Mouse (Mus musculus): ENCODE measurements around the gene Cnga3. TPM values are rescaled to one million over a fixed set of nuclear protein-coding genes. Genes with fewer than 3 reads are reported as not detected.

Gene Cnga3
- total RNA-seq (2014; fragmentation: Nextera tagmentation) (not detected in 2 replicates), total RNA-seq (2017) (not detected in 2 replicates)

DNA sequence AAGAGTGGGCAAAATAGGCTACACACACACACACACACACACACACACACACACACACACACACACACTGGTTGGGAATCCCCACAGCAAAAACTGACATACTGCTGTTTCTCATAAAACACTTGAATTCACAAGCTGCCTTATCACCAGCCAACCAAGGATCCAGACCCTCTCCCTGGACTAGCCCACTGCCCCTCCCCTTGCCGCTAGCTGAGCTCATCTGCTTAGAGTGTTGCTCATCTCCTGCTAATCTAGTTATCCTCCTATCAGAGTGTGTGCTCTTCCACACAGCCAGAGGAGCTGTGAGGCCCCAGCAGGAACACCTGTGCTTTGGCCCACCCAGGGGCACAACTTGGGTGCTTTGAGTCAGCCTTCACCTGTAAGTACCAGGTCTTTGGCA, at the start of gene Cnga3:
Gene Cnga3 (plus strand): TSS at position 291 of the 400 bp plus-strand sequence.
- ATAC-seq (replicated peaks; ENCODE audit: poor library complexity, severe bottlenecking), result no peak

DNA sequence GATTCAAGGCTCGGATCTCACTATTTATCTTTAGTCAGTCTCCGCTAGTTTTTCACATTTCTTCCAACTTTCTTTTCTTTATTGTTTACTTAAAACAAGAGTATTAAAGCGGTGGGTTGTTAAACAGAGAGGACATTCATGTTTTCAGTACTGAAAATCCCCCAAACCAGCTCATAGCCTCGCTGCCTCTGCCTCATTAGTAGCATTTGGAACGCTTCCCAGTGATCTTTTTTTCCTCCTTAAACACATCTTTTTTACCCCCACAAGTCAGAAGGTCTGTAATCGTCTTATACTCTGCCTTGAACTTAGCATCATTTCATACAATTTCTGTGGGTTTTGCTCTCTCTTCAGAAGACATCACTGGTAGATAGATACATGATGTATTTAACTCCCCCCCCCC, 48.2 kb upstream of the Cnga3 start:
- ATAC-seq (replicated peaks; ENCODE audit: poor library complexity, severe bottlenecking), result no peak

DNA sequence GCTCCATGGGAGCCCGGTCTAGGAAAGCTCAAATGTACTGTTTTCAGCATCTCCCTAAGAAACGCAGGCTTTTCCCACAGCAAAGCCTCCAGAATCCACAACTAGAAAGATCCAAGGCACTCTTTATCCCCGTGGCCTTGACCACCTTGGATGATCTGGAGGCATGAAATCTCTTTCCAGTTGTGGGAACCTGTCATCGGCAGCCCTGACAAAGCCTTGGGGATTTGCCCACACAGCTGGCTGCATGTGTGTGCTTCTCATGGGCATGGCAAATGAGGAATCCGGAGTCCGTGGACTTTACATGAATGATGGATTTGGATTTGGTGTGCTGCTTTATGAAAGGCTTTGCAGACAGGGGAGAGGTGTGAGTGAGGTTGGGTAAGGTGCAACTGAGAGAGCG, 46.3 kb upstream of the Cnga3 start:
- no peak for ATAC-seq (replicated peaks; ENCODE audit: poor library complexity, severe bottlenecking)

DNA sequence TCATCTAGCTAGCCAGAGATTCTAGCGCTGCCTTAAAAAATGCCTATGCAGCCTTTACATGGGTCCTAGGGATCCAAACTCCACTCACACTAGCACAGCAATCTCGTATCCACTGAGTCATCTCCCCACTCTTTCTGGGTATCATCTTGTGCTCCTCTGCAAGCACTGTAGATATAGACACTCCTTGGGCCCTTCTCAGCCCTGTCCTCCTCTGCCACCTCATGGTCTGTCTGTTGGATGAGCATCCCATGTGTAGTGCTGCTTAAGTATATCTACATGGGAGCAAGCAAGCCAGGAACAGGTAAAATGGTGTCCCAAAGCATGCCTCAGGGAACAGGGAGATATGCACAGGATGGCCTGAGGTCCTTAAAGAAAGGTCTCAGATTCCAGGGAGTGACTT, 36.4 kb upstream of the Cnga3 start:
- ATAC-seq (replicated peaks; ENCODE audit: poor library complexity, severe bottlenecking), result no peak

DNA sequence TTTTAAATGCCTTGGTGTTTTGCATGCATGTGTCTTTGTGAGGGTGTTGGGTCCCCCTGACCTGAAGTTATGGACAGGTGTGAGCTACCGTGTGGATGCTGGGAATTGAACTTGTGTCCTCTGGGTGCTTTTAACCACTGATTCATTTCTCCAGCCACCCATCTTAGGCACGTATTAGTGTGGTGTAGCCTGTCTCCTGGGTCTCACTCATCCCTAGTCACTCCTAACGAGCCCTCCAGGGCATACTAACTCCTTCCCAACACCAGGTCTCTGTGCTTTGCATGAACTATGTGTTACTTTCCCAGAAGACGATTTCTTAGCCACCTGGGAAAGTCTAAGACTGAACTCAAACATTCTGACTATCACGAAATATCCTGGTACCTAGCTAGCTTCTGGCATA, 34.4 kb upstream of the Cnga3 start:
- no peak for ATAC-seq (replicated peaks; ENCODE audit: poor library complexity, severe bottlenecking)

DNA sequence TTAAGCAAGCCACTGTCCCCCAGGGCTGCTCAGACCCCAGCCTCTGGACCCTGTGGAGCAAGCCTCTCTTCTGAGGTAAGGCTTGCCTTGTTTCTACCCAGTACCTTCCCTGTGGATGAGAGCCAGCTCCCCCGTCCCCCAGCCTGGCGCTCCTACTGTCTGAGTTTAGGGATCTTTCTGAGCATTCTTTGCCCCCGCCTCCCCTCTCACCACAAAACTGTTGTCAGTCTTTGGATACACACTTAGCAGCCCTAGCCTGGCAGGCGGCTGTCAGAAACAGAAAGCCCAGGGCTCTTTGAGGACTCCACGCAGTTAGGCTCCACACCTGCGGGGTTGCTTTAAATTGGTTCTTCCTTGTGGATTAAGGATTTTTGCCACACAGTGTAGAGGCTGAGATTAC, 27.2 kb upstream of the Cnga3 start:
- ATAC-seq (replicated peaks; ENCODE audit: poor library complexity, severe bottlenecking), result no peak

DNA sequence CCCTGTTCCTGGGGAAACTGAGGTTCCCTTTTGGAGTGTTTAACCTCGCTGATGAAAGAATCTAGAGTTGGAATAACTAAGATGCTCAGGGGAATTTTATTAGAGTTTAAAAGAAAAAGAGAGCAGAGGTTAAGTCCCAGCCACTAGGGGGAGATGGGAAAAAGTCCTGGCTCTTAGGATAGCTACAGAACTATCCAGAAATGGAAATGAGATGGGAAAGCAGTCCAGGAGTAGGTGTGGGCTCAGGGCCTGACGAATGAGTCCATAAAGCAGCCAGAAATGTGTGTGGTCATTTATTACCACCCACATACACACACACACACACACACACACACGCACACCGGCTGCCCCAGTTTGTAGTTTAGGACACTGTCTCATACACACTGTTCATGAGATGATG, 19.6 kb upstream of the Cnga3 start:
- no peak for ATAC-seq (replicated peaks; ENCODE audit: poor library complexity, severe bottlenecking)

DNA sequence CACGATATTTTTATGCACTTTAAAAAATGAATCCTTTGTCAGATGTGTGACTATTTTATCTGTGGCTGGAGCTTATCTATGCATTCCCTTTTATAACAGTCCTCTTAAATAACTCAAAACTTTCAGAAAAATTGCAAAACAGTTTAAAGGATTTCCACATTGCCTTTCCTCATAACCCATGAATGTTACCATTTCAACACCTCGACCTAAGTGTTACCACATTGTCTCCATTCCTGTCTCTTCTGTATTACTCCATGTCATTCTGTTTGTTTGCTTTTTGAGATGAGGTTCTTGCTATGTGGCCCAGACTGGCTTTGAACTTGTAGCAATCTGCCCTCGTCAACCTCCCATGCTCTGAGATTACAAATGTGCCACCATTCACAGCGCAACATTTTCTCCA, 12.8 kb upstream of the Cnga3 start:
- ATAC-seq (replicated peaks; ENCODE audit: poor library complexity, severe bottlenecking), result peak; percentile 78

DNA sequence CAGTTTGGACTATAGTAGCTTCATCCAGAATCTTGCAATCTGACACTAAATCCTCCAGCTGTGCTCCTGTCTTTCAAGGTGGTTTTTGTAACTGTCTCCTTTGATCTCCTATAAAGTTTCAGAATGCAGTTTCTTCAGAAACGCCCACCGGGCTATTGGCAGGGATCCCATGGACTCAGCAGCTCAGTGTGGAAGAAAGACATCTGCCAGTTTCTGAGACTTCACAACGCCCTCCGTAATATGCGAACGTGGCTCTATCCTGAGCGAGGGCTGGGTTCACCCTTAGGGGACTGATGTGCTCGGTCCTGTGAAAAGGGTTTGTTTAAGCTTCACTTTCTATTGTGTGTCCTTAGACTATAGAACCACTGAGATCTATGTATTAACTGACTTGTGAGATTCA, 6.5 kb upstream of the Cnga3 start:
- ATAC-seq (replicated peaks; ENCODE audit: poor library complexity, severe bottlenecking), result no peak

DNA sequence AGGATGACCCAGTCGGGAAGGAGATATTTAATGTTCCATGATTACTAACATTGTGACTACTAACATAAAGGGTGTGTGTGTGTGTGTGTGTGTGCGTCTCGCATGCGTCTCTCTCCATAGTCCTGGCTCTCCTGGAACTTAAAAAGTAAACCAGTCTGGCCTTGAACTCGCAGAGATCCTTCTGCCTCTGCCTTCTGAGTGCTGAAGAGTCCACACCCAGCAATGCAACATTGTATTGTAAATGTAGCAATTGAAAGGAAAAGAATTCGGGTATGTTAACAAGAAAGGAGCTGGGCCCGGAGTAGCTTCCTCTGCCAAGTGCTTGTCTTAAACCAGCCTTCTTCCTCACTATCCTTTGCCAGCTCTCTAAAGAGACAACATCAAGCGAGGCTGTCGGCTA, 1.9 kb upstream of the Cnga3 start:
- ATAC-seq (replicated peaks; ENCODE audit: poor library complexity, severe bottlenecking), result no peak

DNA sequence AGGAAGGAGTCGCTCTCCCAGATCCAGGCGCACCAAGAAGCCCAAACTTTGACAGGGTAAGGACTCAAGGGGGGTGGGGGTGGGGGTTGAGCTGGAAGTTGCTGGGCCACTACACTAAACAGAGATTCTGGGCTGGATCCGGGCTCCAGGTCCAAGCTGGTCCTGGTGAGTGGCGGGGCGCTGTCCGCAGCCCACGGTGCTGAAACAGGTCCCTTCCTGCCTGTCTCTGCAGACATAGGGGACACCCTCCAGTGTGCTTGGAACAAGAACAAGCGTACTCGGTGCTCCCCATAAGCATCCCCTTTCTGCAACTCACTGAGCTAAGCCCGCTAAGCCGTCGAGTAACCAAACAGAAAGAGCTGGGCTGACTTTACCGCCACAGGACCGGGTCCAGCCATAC, 4.2 kb downstream of the Cnga3 start:
- ATAC-seq (replicated peaks; ENCODE audit: poor library complexity, severe bottlenecking), result peak; percentile 79

DNA sequence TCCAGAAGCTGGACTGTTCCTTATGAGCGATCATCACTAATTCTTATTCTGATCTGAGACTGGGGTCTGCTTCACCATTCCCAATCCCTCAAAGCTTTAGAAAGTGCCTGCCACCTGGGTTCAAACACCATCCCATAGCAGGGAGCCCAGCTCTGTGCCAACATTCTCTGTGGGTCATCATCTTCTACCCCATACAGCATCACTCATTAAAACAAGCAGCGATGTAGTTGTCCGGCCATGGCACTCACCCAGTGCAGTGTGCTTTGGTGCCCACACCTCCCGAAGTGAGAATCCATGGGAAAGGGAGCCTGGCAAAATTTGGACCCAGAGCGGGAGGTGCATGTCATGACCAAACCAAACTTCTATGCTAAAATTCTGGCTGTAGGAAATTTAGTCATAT, 5.4 kb downstream of the Cnga3 start:
- ATAC-seq (replicated peaks; ENCODE audit: poor library complexity, severe bottlenecking), result no peak

DNA sequence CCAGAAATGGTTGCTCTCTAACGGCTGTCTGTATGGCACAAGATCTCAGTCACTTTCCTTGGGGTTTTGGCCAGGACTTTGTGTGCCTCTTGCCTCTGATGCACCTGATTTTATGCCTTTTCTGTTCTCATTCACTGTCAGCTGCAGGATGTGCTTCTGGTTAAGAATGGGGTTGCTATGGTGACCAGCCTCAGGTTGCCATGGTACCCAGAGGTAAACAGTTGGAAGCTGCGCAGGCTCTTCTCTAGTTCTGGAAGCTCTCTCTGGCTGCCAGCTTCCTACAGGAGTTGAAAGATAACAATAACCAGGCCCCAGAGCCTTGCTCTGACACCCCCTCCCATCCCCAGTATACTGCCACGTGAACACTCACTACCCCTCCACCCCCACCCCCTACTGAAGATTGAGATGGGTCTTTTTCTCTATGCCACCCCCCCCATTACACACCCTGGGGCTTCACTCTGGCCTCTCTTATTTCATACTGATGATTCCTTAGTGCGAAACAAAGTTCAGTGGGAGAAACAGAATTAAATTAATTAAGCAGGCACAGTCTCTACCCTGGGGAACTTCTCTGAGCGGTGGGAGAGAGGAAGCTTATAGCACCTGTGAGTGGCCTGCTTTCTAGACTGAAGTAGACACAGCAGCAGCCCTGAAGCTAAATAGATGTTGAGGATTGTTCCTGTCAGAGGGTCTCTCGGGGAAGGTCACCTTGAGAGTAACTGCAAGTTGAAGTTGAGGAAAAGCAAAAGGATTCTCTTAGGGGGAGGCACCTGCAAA, 6.1 kb downstream of the Cnga3 start:
- ATAC-seq (replicated peaks; ENCODE audit: poor library complexity, severe bottlenecking), result no peak

DNA sequence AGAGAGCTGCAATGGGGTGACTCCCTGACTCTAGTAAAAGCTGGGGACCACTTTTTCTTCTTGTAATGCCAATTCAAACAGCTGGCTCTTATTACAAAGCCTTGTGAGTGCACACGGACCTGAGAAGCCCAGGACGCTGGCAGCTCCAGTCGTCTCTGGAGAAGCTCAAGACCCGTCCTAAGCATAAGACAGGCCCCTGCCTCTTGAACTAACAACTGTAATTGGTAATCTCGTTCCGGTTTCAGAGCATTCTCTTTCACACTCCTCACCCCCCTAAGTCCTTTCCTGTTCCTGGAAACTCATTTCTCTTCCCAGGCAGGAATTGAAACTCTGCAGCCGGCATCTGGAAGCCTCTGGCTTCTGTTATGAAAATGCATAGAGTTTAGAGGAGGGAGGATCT, 7.8 kb downstream of the Cnga3 start:
- ATAC-seq (replicated peaks; ENCODE audit: poor library complexity, severe bottlenecking), result no peak

DNA sequence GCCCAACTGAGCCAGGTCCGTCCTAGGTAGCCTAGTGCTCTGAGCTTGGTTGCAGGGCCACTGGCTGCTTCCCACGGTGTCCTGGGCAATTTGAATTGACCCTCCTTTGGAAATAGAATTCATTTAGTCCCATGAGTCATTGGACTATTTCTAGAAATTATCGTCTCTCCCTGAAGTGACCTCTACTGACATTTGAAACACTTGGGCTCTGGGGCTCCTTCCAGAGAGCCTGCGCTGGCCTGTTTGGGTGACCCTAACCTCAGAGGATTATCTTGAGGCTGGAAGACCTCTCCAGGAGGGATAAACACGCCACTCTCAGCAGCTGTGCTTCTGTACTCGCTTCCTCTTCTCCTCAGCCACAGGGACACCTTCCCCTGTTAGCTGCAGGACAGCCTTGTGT, 16.2 kb downstream of the Cnga3 start:
- ATAC-seq (replicated peaks; ENCODE audit: poor library complexity, severe bottlenecking), result no peak

DNA sequence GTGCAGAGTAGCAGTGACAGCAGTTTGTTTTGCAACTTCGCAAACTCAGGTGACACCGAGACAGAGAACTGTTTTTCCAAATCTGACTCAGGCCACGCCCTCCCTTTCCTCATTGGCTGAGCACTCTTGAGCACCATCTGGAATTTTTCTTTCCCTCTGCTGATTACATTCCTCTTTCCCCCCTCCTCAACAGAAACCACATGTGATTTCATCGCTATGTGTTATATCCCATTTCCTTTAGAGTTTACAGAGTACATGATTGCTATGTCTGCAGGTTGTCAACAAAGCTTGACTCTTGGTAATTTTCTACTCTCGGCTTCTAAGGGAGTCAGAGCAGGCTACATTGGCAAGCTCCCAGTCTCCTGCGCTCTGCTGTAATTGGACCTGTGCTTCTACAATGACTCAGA, 17.1 kb downstream of the Cnga3 start:
- no peak for ATAC-seq (replicated peaks; ENCODE audit: poor library complexity, severe bottlenecking)

DNA sequence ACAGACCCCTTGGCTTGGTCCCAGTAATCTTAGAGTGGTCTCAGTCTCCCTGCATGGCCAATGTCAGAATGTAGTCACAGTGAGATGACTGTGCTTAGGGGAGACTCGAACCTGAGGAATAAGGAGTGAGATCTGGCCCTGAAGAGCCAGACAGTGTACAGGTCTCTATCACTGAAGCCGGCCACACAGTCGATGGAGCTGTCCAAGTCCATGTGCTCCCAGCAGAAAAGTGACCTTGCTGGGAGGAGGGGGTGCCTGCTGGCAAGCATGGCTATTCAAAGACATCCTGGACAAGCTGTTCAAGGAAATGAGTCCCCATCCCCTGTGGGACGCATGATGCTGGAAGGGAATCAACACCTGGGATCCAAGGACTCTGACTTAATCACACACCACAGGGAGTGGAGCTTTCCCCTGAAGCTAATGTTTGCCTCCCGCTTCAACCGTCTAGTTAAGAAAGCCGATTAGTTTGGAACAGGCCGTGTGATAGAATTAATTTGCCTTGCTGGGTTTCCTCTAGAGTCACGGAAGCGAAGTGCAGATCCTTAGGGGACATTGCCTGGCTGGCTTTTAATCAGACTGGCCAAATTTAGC, 24.9 kb downstream of the Cnga3 start:
- no peak for ATAC-seq (replicated peaks; ENCODE audit: poor library complexity, severe bottlenecking)

DNA sequence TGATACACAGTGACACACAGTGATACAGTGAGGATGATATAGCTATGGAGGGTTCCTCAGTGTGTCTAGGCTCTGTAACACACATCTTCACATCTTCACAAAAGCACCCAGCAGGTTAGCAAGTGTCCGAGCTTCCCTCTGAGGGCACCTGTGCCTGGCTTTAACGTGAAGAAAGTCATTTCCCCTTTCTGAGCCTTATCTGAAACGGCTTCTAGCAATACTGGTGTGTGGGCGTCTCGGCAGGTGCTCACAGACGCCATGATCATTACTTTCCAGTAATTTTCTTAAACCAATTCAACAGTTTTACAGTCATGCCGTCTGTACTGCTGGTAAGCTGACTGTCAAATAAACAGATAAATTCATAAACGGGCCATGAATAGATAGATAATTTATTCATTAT, 28.0 kb downstream of the Cnga3 start:
- no peak for ATAC-seq (replicated peaks; ENCODE audit: poor library complexity, severe bottlenecking)

DNA sequence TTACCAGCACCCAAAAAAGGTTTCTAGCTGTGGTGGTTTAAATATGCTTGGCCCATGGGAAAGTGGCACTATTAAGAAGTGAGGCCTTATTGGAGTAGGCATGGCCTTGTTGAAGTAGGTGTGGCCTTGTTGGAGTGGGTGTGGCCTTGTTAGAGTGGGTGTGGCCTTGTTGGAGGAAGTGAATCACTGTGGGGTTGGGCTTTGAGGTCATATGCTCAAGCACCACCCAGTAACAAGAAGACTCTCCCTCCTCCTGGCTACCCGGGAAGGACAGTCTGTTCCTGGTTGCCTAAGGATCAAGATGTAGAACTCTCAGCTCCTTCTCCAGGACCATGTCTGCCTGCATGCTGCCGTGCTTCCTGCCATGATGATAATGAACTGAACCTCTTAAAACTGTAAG, 32.2 kb downstream of the Cnga3 start:
- ATAC-seq (replicated peaks; ENCODE audit: poor library complexity, severe bottlenecking), result no peak

DNA sequence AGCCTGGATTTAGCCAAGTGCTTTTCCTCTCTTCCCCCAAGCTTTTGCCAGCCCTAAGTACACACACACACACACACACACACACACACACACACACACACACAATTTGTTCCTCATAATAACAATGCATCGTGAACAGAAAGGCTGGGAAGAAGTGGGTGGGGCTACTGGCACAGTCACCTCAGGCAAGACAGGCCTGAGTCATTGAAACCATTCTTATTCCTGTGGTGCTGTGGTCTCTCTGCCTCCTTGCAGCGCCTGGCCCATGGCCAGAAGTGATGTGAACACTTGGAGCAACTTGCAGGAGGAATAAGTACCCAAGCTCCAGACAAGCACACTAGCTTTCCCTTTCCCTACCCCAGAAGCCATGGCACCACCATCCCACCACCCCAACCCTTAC, 34.2 kb downstream of the Cnga3 start:
- ATAC-seq (replicated peaks; ENCODE audit: poor library complexity, severe bottlenecking), result peak; percentile 50

DNA sequence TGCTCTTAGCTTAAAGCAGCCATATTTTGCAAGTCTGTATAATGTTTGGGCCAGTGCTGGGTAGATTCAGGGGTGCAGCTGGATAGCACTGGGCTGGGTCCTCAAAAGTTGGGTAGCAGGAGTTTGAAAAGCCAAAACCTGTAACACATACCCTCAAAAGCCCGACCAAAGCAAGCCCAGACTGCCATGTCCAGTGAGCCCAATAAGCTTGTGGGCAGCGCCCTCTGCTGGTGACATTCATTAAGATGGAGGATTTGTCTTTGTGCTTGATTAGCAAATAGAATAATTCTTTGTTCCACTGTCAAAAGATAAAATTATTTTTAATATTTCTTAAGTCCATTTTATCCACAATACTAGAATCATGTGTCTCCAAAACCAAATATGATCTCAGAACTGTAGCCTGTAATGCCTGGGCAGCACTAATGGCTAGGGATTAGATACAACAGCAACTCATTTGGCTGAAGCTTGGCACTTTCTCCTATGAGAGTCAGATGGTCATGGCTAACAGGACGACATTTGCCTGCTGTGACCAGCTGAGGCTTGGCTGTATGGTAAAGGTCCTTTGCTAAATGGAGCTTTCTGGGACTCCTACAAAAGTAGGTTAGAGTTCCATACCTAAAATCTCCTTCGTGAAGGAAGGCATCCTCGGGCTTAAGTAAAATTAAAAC, 36.5 kb downstream of the Cnga3 start:
- peak; percentile 40 for ATAC-seq (replicated peaks; ENCODE audit: poor library complexity, severe bottlenecking)

DNA sequence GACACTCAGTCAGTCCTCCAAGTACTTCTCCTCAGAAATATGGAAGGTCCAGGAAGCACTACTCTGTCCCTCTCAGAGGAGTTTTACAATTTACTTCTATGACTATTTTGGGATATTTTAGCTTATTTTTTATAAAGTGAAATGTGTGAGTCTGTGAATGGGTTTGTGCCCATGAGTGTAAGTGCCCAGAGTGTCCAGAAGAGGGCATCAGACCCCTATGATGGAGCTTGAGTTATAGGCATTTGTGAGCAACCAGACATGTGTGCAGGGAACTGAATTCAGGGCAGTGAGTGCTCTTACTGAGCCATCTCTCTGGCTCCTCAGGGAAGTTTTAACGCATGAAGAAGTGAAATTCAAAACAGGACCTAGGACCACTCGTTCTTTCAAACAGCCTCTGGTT, 44.2 kb downstream of the Cnga3 start:
- no peak for ATAC-seq (replicated peaks; ENCODE audit: poor library complexity, severe bottlenecking)

Measured in granulocyte monocyte progenitor cell, adult 5-6 weeks (primary cell).